Mouse (Mus musculus) testis, adult 2 months (tissue): ENCODE measurements around the gene Gpr3.

Experiments
- CTCF ChIP-seq: fragments of 200-500 bp; IDR thresholded peaks from 2 replicates; pipeline ENCODE4 v1.5.1; 2012; ENCODE audit warnings: low read depth, mild to moderate bottlenecking, inconsistent platforms, low read length, moderate library complexity; ENCODE audit not compliant: control insufficient read depth, insufficient read depth, insufficient replicate concordance
- POLR2A ChIP-seq: fragments of 200-500 bp; IDR thresholded peaks from 2 replicates; pipeline ENCODE4 v1.6.1; 2012; ENCODE audit warnings: low read depth, mild to moderate bottlenecking, inconsistent platforms, low read length, moderate library complexity; ENCODE audit not compliant: control insufficient read depth

DNA sequence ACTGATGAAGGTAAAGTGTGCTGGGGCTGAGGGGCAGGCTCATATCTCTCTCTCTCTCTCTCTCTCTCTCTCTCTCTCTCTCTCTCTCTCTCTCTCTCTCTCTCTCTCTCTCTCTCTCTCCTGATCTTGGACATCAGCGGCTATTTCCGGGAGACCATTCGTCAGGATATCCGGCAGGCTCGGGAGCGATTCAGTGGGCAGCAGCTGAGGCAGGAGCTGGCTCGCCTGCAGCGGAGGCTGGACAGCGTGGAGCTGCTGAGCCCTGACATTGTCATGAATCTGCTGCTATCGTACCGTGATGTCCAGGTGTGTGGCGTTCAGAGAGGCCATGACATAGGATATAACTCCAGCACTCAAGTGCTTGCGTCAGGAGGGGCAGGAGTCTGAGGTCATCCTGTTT, 31.2 kb upstream of the Gpr3 start:
- TF ChIP-seq CTCF = no peak
- no peak for TF ChIP-seq POLR2A
